Mouse (Mus musculus): ENCODE measurements at regions not wholly inside any gene's neighbourhood (a gene's known extent, or its start where the extent isn't known, plus 50 kb on each side); places are given as distances from the start of the nearest gene placed in this dataset.
A peak's percentile ranks its signal among the peaks of the same experiment; 100 is the strongest.

- Histone ChIP-seq H3K4me3 (no peak overlapping the region), H3K9me3 (peaks cover 22% of the 10 kb centered on the region), H3K27ac (no peak overlapping the region), H3K27me3 (ENCODE audit: poor library complexity, severe bottlenecking) (no peaks in the 10 kb centered on the region), H3K4me1 (no peaks in the 10 kb centered on the region), H3K36me3 (replicated peaks) (no peaks in the 10 kb centered on the region)
- 96% methylated on average over 17 of the region's 17 CpGs for WGBS
- no peak for DNase-seq (ENCODE audit: extremely low spot score, low spot score)
Measured at GRCm38 (mm10) chr2:173930606-173931177, 145.4 kb upstream of the Stx16 start.

- no peaks in the 10 kb centered on the region for H3K36me3 ChIP-seq (replicated peaks)
- no peak overlapping the region for H3K4me3 ChIP-seq
- no peak for DNase-seq (ENCODE audit: extremely low spot score, low spot score)
- peaks cover 20% of the 10 kb centered on the region for H3K4me1 ChIP-seq
- no peaks in the 10 kb centered on the region for H3K27me3 ChIP-seq (ENCODE audit: poor library complexity, severe bottlenecking)
- H3K27ac ChIP-seq, result no peak overlapping the region
- 87% methylated on average over 5 of the region's 5 CpGs for WGBS
- H3K9me3 ChIP-seq, result peaks cover 22% of the 10 kb centered on the region
Measured at GRCm38 (mm10) chr2:173935706-173936105, 140.4 kb upstream of the Stx16 start.

- peaks cover 18% of the 10 kb centered on the region for H3K9me3 ChIP-seq
- H3K27me3 ChIP-seq (ENCODE audit: poor library complexity, severe bottlenecking), result no peaks in the 10 kb centered on the region
- no peaks in the 10 kb centered on the region for H3K36me3 ChIP-seq (replicated peaks)
- WGBS, result 69% methylated on average over 18 of the region's 18 CpGs
- no peak overlapping the region for H3K4me3 ChIP-seq
- H3K4me1 ChIP-seq, result peaks cover 20% of the 10 kb centered on the region
- DNase-seq (ENCODE audit: extremely low spot score, low spot score), result no peak
- no peak overlapping the region for H3K27ac ChIP-seq
Measured at GRCm38 (mm10) chr2:173937531-173938439, 138.3 kb upstream of the Stx16 start.

GRCm38 (mm10) chr2:173938440-173938787 lies 137.7 kb upstream of the Stx16 start:
- Histone ChIP-seq H3K27ac (peak overlapping the region; percentile 59; the same call in 1 of the 2 replicates), H3K36me3 (replicated peaks) (no peaks in the 10 kb centered on the region), H3K9me3 (peaks cover 12% of the 10 kb centered on the region), H3K27me3 (ENCODE audit: poor library complexity, severe bottlenecking) (no peaks in the 10 kb centered on the region), H3K4me1 (peaks cover 20% of the 10 kb centered on the region), H3K4me3 (no peak overlapping the region)
- WGBS, result 80% methylated on average over 11 of the region's 11 CpGs
- no peak for DNase-seq (ENCODE audit: extremely low spot score, low spot score)

- Histone ChIP-seq H3K4me3 (no peak overlapping the region), H3K27me3 (ENCODE audit: poor library complexity, severe bottlenecking) (no peaks in the 10 kb centered on the region), H3K27ac (no peak overlapping the region), H3K9me3 (peaks cover 20% of the 10 kb centered on the region; the same call in 1 of the 2 replicates), H3K36me3 (replicated peaks) (no peaks in the 10 kb centered on the region), H3K4me1 (peaks cover 7% of the 10 kb centered on the region; the same call in 1 of the 2 replicates)
- DNase-seq (ENCODE audit: extremely low spot score, low spot score), result no peak
- WGBS, result 90% methylated on average over 5 of the region's 5 CpGs
Measured at GRCm38 (mm10) chr2:173945441-173945840, 130.7 kb upstream of the Stx16 start.

GRCm38 (mm10) chr2:173948586-173948985 lies 127.5 kb upstream of the Stx16 start:
- no peaks in the 10 kb centered on the region for H3K27me3 ChIP-seq (ENCODE audit: poor library complexity, severe bottlenecking)
- no peak overlapping the region for H3K27ac ChIP-seq
- no peak for DNase-seq (ENCODE audit: extremely low spot score, low spot score)
- H3K36me3 ChIP-seq (replicated peaks), result no peaks in the 10 kb centered on the region
- no peak overlapping the region for H3K4me3 ChIP-seq
- 85% methylated on average over 5 of the region's 5 CpGs for WGBS
- peaks cover 20% of the 10 kb centered on the region; the same call in 1 of the 2 replicates for H3K9me3 ChIP-seq
- peaks cover 7% of the 10 kb centered on the region; the same call in 1 of the 2 replicates for H3K4me1 ChIP-seq

- 37% methylated on average over 10 of the region's 10 CpGs for WGBS
- H3K4me1 ChIP-seq, result peaks cover 7% of the 10 kb centered on the region; the same call in 1 of the 2 replicates
- H3K9me3 ChIP-seq, result peaks cover 8% of the 10 kb centered on the region; the same call in 1 of the 2 replicates
- H3K4me3 ChIP-seq, result no peak overlapping the region
- H3K36me3 ChIP-seq (replicated peaks), result no peaks in the 10 kb centered on the region
- H3K27ac ChIP-seq, result no peak overlapping the region
- H3K27me3 ChIP-seq (ENCODE audit: poor library complexity, severe bottlenecking), result no peaks in the 10 kb centered on the region
- no peak for DNase-seq (ENCODE audit: extremely low spot score, low spot score)
Measured at GRCm38 (mm10) chr2:173950164-173950891, 125.8 kb upstream of the Stx16 start.

GRCm38 (mm10) chr2:173966111-173966510 lies 110.0 kb upstream of the Stx16 start:
- Histone ChIP-seq H3K27ac (no peak overlapping the region), H3K27me3 (ENCODE audit: poor library complexity, severe bottlenecking) (no peaks in the 10 kb centered on the region), H3K36me3 (replicated peaks) (no peaks in the 10 kb centered on the region), H3K9me3 (no peaks in the 10 kb centered on the region), H3K4me1 (peaks cover 3% of the 10 kb centered on the region; the same call in 1 of the 2 replicates), H3K4me3 (no peak overlapping the region)
- peak; percentile 12 for DNase-seq (ENCODE audit: extremely low spot score, low spot score)
- WGBS, result 66% methylated on average over 5 of the region's 5 CpGs

GRCm38 (mm10) chr2:173970789-173971188 lies 105.3 kb upstream of the Stx16 start:
- no peak for DNase-seq (ENCODE audit: extremely low spot score, low spot score)
- H3K4me3 ChIP-seq, result no peak overlapping the region
- H3K4me1 ChIP-seq, result peaks cover 3% of the 10 kb centered on the region; the same call in 1 of the 2 replicates
- H3K27me3 ChIP-seq (ENCODE audit: poor library complexity, severe bottlenecking), result no peaks in the 10 kb centered on the region
- H3K9me3 ChIP-seq, result peaks cover 22% of the 10 kb centered on the region; the same call in 1 of the 2 replicates
- no peak overlapping the region for H3K27ac ChIP-seq
- 71% methylated on average over 1 of the region's 1 CpGs for WGBS
- H3K36me3 ChIP-seq (replicated peaks), result no peaks in the 10 kb centered on the region

- Histone ChIP-seq H3K9me3 (peaks cover 22% of the 10 kb centered on the region; the same call in 1 of the 2 replicates), H3K27ac (no peak overlapping the region), H3K4me3 (no peak overlapping the region), H3K4me1 (peaks cover 24% of the 10 kb centered on the region), H3K36me3 (replicated peaks) (no peaks in the 10 kb centered on the region), H3K27me3 (ENCODE audit: poor library complexity, severe bottlenecking) (no peaks in the 10 kb centered on the region)
- 54% methylated on average over 4 of the region's 4 CpGs for WGBS
- peak; percentile 13 for DNase-seq (ENCODE audit: extremely low spot score, low spot score)
Measured at GRCm38 (mm10) chr2:173976314-173977053, 99.6 kb upstream of the Stx16 start.

- no peak overlapping the region for H3K27ac ChIP-seq
- no peaks in the 10 kb centered on the region for H3K36me3 ChIP-seq (replicated peaks)
- peak; percentile 17 for DNase-seq (ENCODE audit: extremely low spot score, low spot score)
- WGBS, result 16% methylated on average over 12 of the region's 12 CpGs
- H3K9me3 ChIP-seq, result peaks cover 22% of the 10 kb centered on the region; the same call in 1 of the 2 replicates
- no peak overlapping the region for H3K4me3 ChIP-seq
- no peaks in the 10 kb centered on the region for H3K27me3 ChIP-seq (ENCODE audit: poor library complexity, severe bottlenecking)
- H3K4me1 ChIP-seq, result peaks cover 24% of the 10 kb centered on the region
Measured at GRCm38 (mm10) chr2:173977236-173978053, 98.7 kb upstream of the Stx16 start.
